Mouse (Mus musculus) midbrain, embryonic 12.5 days (tissue): Measurements from ENCODE around the gene Atmin. TPM values are rescaled to one million over a fixed set of nuclear protein-coding genes. Genes with fewer than 3 reads are reported as not detected.

Experiments
- ATAC-seq: fragments of 200-750 bp; cut with Nextera tagmentation; 2 replicates; pipeline ENCODE4 v1.8.0; 2017; ENCODE audit warnings: low read depth, moderate TSS enrichment, moderate library complexity; ENCODE audit not compliant: low FRiP score
- H3K27ac ChIP-seq: fragments of 300-500 bp; sonication (generic); replicated peaks from 2 replicates; pipeline ENCODE4 v1.5.1; 2016; ENCODE audit warnings: mild to moderate bottlenecking
- H3K27me3 ChIP-seq: fragments of 300-500 bp; sonication (generic); 2 replicates; pipeline ENCODE4 v1.6.1; 2016; ENCODE audit warnings: mild to moderate bottlenecking
- H3K36me3 ChIP-seq: fragments of 300-500 bp; sonication (generic); 2 replicates; pipeline ENCODE4 v1.6.1; 2016
- H3K4me1 ChIP-seq: fragments of 300-500 bp; sonication (generic); 2 replicates; pipeline ENCODE4 v1.6.1; 2016
- H3K4me2 ChIP-seq: fragments of 300-500 bp; sonication (generic); replicated peaks from 2 replicates; pipeline ENCODE4 v1.6.1; 2016; ENCODE audit warnings: mild to moderate bottlenecking, moderate library complexity
- H3K4me3 ChIP-seq: fragments of 300-500 bp; sonication (generic); 2 replicates; pipeline ENCODE4 v1.5.1; 2016; ENCODE audit warnings: mild to moderate bottlenecking
- H3K9ac ChIP-seq: fragments of 300-500 bp; sonication (generic); replicated peaks from 2 replicates; pipeline ENCODE4 v1.6.1; 2016; ENCODE audit warnings: mild to moderate bottlenecking, moderate library complexity
- H3K9me3 ChIP-seq: fragments of 300-500 bp; sonication (generic); 2 replicates; pipeline ENCODE4 v1.6.1; 2016; ENCODE audit warnings: mild to moderate bottlenecking
- WGBS: fragments of 180-500 bp; shearing (Covaris S2); methylation state at CpG from one replicate; pipeline ENCODE4 v1.1.7; 2016; 5-methylcytosine and 5-hydroxymethylcytosine counted together
- polyA plus RNA-seq: library from polyadenylated mRNA; unstranded; fragments of >200 nt; fragmentation: Nextera tagmentation; extraction: Ambion mirVana; gene quantifications from 2 replicates; pipeline ENCODE4 v1.2.1, GENCODE M21; 2016

Gene Atmin
- polyA plus RNA-seq, 1 experiment from 2014 or later = 17.7 TPM

- Histone ChIP-seq H3K9me3 (no peaks in the 10 kb centered on the region), H3K27ac (no peak overlapping the region), H3K4me1 (no peaks in the 10 kb centered on the region), H3K9ac (no peak overlapping the region), H3K4me2 (no peak overlapping the region), H3K4me3 (no peak overlapping the region), H3K27me3 (no peaks in the 10 kb centered on the region), H3K36me3 (peaks cover 73% of the 10 kb centered on the region)
- ATAC-seq = no peak
- WGBS = 92% methylated on average over 4 of the region's 4 CpGs
These were observed 8.2 kb upstream of the Atmin start for GRCm38 (mm10) chr8:116934976-116935375.

GRCm38 (mm10) chr8:116935506-116935905 is 7.7 kb upstream of the Atmin start:
- WGBS = 48% methylated on average over 6 of the region's 6 CpGs
- Histone ChIP-seq H3K4me1 (no peaks in the 10 kb centered on the region), H3K27ac (no peak overlapping the region), H3K4me3 (no peak overlapping the region), H3K27me3 (no peaks in the 10 kb centered on the region), H3K4me2 (no peak overlapping the region), H3K36me3 (peaks cover 73% of the 10 kb centered on the region), H3K9me3 (no peaks in the 10 kb centered on the region), H3K9ac (no peak overlapping the region)
- ATAC-seq = no peak

- ATAC-seq = no peak
- no peaks in the 10 kb centered on the region for H3K9me3 ChIP-seq
- H3K9ac ChIP-seq = no peak overlapping the region
- no peak overlapping the region for H3K4me2 ChIP-seq
- H3K36me3 ChIP-seq = peaks cover 15% of the 10 kb centered on the region; the same call in 1 of the 2 replicates
- 77% methylated on average over 12 of the region's 12 CpGs for WGBS
- peaks cover 16% of the 10 kb centered on the region for H3K4me1 ChIP-seq
- H3K27ac ChIP-seq = no peak overlapping the region
- H3K4me3 ChIP-seq = no peak overlapping the region
- no peaks in the 10 kb centered on the region for H3K27me3 ChIP-seq
These were observed 722 bp upstream of the Atmin start for GRCm38 (mm10) chr8:116942284-116943058.

GRCm38 (mm10) chr8:116943555-116944384 is 577 bp downstream of the Atmin start:
- Histone ChIP-seq H3K4me3 (peak overlapping the region; percentile 97), H3K4me1 (peaks cover 16% of the 10 kb centered on the region), H3K27me3 (no peaks in the 10 kb centered on the region), H3K4me2 (peak overlapping the region; percentile 97), H3K9me3 (no peaks in the 10 kb centered on the region), H3K9ac (peak overlapping the region; percentile 93), H3K27ac (peak overlapping the region; percentile 42), H3K36me3 (0 out of 2 replicates have a peak, but pooled peaks cover 5% of the 10 kb centered on the region)
- under 1% methylated on average over 62 of the region's 62 CpGs for WGBS
- peak; percentile 79 for ATAC-seq

GRCm38 (mm10) chr8:116944385-116944696 is 1.1 kb downstream of the Atmin start:
- H3K27ac ChIP-seq = no peak overlapping the region
- peaks cover 16% of the 10 kb centered on the region for H3K4me1 ChIP-seq
- H3K4me2 ChIP-seq = peak overlapping the region; percentile 97
- H3K9ac ChIP-seq = peak overlapping the region; percentile 93
- no peaks in the 10 kb centered on the region for H3K27me3 ChIP-seq
- no peaks in the 10 kb centered on the region for H3K9me3 ChIP-seq
- no peak for ATAC-seq
- H3K4me3 ChIP-seq = peak overlapping the region; percentile 97
- 0 out of 2 replicates have a peak, but pooled peaks cover 5% of the 10 kb centered on the region for H3K36me3 ChIP-seq
- WGBS = 23% methylated on average over 4 of the region's 4 CpGs

- no peaks in the 10 kb centered on the region for H3K27me3 ChIP-seq
- no peak for ATAC-seq
- H3K36me3 ChIP-seq = 0 out of 2 replicates have a peak, but pooled peaks cover 5% of the 10 kb centered on the region
- H3K27ac ChIP-seq = no peak overlapping the region
- H3K4me3 ChIP-seq = no peak overlapping the region
- peaks cover 16% of the 10 kb centered on the region for H3K4me1 ChIP-seq
- H3K9me3 ChIP-seq = no peaks in the 10 kb centered on the region
- H3K9ac ChIP-seq = 0 out of 2 replicates have a peak overlapping the region, but pooled peaks have one; percentile 28
- WGBS = 91% methylated on average over 9 of the region's 9 CpGs
- no peak overlapping the region for H3K4me2 ChIP-seq
These were observed 2.1 kb downstream of the Atmin start for GRCm38 (mm10) chr8:116945169-116945910.

- ATAC-seq = no peak
- Histone ChIP-seq H3K4me1 (peaks cover 16% of the 10 kb centered on the region), H3K9ac (no peak overlapping the region), H3K27ac (no peak overlapping the region), H3K36me3 (no peaks in the 10 kb centered on the region), H3K4me2 (no peak overlapping the region), H3K27me3 (no peaks in the 10 kb centered on the region), H3K9me3 (no peaks in the 10 kb centered on the region), H3K4me3 (no peak overlapping the region)
- WGBS = 85% methylated on average over 21 of the region's 21 CpGs
These were observed 3.2 kb downstream of the Atmin start for GRCm38 (mm10) chr8:116946268-116946838.

- no peak overlapping the region for H3K4me2 ChIP-seq
- no peaks in the 10 kb centered on the region for H3K27me3 ChIP-seq
- no peak for ATAC-seq
- no peak overlapping the region for H3K4me3 ChIP-seq
- 96% methylated on average over 6 of the region's 6 CpGs for WGBS
- H3K36me3 ChIP-seq = no peaks in the 10 kb centered on the region
- peaks cover 16% of the 10 kb centered on the region for H3K4me1 ChIP-seq
- H3K27ac ChIP-seq = no peak overlapping the region
- no peaks in the 10 kb centered on the region for H3K9me3 ChIP-seq
- H3K9ac ChIP-seq = no peak overlapping the region
These were observed 3.7 kb downstream of the Atmin start for GRCm38 (mm10) chr8:116946851-116947250.

GRCm38 (mm10) chr8:116947589-116947988 is 4.4 kb downstream of the Atmin start:
- 90% methylated on average over 7 of the region's 7 CpGs for WGBS
- no peak overlapping the region for H3K27ac ChIP-seq
- no peaks in the 10 kb centered on the region for H3K36me3 ChIP-seq
- no peak overlapping the region for H3K4me3 ChIP-seq
- no peak for ATAC-seq
- no peaks in the 10 kb centered on the region for H3K9me3 ChIP-seq
- no peaks in the 10 kb centered on the region for H3K27me3 ChIP-seq
- H3K4me2 ChIP-seq = no peak overlapping the region
- no peak overlapping the region for H3K9ac ChIP-seq
- H3K4me1 ChIP-seq = peaks cover 16% of the 10 kb centered on the region

GRCm38 (mm10) chr8:116951369-116951768 is 8.2 kb downstream of the Atmin start:
- H3K36me3 ChIP-seq = peaks cover 35% of the 10 kb centered on the region
- H3K4me3 ChIP-seq = no peak overlapping the region
- no peaks in the 10 kb centered on the region for H3K9me3 ChIP-seq
- H3K4me2 ChIP-seq = no peak overlapping the region
- no peak for ATAC-seq
- no peak overlapping the region for H3K9ac ChIP-seq
- H3K27ac ChIP-seq = no peak overlapping the region
- no peaks in the 10 kb centered on the region for H3K4me1 ChIP-seq
- WGBS = 85% methylated on average over 5 of the region's 5 CpGs
- H3K27me3 ChIP-seq = no peaks in the 10 kb centered on the region

- Histone ChIP-seq H3K27me3 (no peaks in the 10 kb centered on the region), H3K36me3 (peaks cover 39% of the 10 kb centered on the region), H3K9me3 (no peaks in the 10 kb centered on the region), H3K4me2 (no peak overlapping the region), H3K4me3 (no peak overlapping the region), H3K9ac (no peak overlapping the region), H3K4me1 (no peaks in the 10 kb centered on the region), H3K27ac (no peak overlapping the region)
- no peak for ATAC-seq
- whole genome bisulfite sequencing = 93% methylated on average over 2 of the region's 2 CpGs
These were observed 8.6 kb downstream of the Atmin start for GRCm38 (mm10) chr8:116951778-116952177.
